Mouse (Mus musculus) E14TG2a.4 (cell line): ENCODE measurements at regions not wholly inside any gene's neighbourhood (a gene's known extent, or its start where the extent isn't known, plus 50 kb on each side); places are given as distances from the start of the nearest gene placed in this dataset.

ENCODE experiments used
- CTCF ChIP-seq: conservative IDR thresholded peaks from 2 replicates; pipeline ENCODE4 v1.5.1; 2014; ENCODE audit warnings: low read length
- NANOG ChIP-seq: IDR thresholded peaks from 2 replicates; pipeline ENCODE4 v1.6.1; 2014; ENCODE audit warnings: borderline replicate concordance, low read length, mixed read lengths

DNA sequence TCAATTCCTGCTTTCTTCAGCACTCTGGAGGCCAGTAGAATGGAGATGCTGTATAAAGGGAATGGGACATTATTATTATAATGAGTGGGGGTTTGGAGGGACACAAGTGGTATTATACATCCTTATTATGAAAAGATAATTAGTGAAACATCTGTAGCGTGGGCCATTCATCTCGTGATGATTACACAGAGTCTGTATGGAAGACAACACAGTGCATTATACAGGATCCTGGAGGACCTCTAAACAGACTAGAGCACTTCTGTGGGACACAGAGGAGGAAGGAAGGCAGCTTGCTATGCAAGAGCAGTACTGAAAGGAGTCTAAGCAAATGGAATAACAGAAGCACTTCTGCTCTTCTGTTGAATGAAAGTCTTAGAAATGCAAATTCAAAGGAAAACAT is 416.1 kb downstream of the Tbl1xr1 start:
- TF ChIP-seq CTCF (no peak), NANOG (no peak)
